Mouse (Mus musculus) spleen, postnatal 10 days (tissue): Measurements from ENCODE around the gene Lcmt1.

ENCODE experiments used
- DNase-seq, 2 experiments: peaks; one replicate each; pipeline ENCODE4 v3.0.0; 2021 to 2022; ENCODE audit warnings: low spot score in 2 of 2

Lcmt1 gene

DNA sequence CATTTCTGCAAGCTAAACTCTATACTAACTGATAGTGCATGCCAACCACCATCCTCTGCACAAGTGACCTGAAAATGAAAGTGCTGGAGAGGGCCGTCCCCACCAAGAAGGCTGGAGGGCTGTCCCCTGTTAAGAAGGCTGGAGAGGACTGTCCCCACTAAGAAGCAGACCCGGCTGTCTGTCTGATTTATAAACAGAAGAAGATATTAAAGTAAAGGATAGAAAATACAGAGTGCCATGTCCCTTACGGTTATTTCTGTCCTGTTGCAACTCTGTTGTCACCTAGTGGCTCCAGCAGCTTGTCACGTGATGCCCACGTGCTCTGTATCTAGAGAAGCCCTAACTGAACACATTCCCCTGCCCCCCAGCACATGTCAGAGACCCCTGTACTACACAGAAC lies 9.4 kb upstream of the Lcmt1 start:
- no peak for DNase-seq

DNA sequence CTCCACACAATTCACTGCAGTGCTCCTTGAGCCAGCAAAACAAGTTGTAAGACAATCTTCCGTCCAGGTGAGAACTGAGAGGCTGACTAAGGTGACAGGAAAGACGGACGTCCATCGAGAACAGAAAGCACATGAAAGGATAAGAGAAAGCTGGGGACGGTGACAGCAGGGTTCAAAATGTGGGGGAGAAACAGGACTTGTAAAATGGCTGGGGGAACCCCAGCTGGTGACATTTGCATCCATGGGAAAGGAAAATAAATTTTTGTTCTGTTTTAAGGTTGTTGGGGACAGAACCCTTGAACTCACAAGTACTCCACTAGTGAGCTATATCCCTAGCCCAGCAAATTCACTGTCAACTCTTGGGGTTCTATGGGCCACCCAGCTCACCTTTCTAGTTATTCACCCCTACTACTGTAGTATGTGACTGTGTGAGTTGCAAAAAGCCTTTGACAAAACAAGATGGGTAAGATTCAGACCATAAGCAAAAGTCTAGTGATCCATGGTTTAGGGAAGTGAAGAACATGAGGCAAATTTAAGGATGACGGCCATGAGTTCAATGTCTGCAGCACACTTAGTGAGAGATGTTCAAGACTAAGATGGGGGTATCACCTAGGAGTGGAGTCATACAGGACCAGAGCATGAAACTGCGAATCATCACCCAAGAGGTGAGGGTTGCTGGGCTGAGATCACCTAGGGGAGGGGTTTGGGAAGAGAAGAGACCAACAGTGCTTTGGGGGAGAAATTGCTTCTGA lies 8.2 kb upstream of the Lcmt1 start:
- no peak for DNase-seq

DNA sequence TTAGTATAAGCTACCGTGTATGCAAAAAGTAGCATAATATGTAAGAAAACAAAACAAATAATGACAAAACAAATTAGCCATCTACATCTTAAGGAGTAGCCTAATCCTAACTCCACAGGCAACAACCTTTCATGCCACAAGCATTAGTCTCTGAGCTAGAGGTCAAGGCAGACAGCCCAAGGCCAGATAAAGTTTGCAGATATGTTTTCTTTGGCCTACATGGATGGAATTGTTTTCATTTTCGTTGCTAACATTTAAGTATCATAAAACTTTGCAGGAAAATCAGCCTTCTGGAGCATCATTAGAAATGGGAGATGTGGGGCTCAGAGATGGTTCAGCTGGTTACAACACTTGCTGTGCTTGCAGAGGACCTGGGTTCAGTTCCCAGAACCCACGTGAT lies 6.8 kb upstream of the Lcmt1 start:
- DNase-seq = no peak

GRCm38 (mm10) chr7:123363971-123364370 lies 5.6 kb upstream of the Lcmt1 start:
- no peak for DNase-seq

- no peak for DNase-seq
Measured at GRCm38 (mm10) chr7:123365876-123366741, 3.5 kb upstream of the Lcmt1 start.

DNA sequence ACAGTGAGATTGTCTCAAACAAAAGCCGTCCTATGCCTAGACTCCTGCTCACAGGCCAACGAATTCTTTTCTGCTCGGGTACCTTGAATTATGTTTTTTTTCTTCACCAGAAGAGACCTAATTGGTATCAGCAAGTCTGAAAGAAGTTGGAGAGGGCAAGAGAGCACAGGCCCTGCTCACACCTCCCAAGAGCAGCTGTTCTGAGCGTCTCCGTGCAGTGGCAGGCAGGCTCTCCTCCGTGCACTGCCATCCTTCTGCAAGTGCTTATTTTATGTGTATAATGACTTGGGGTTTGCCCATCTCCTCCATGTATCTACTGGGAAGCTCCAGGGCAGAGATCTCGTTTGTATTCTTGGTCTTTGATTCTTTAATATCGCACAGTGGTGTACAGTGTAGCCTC lies 2.8 kb upstream of the Lcmt1 start:
- no peak for DNase-seq

GRCm38 (mm10) chr7:123367218-123368150 lies 2.1 kb upstream of the Lcmt1 start:
- DNase-seq = no peak

GRCm38 (mm10) chr7:123368187-123368586 lies 1.4 kb upstream of the Lcmt1 start:
- DNase-seq = no peak

- peak in 1 of 2 experiments; percentile 68 for DNase-seq
Measured at GRCm38 (mm10) chr7:123368778-123369746, 522 bp upstream of the Lcmt1 start.

- no peak for DNase-seq
Measured at GRCm38 (mm10) chr7:123370700-123371099, 1.1 kb downstream of the Lcmt1 start.

GRCm38 (mm10) chr7:123371501-123371900 lies 1.9 kb downstream of the Lcmt1 start:
- peak in 1 of 2 experiments; percentile 42 for DNase-seq

- peak; percentile 83 to 96 for DNase-seq
Measured at GRCm38 (mm10) chr7:123377443-123378400, 8.1 kb downstream of the Lcmt1 start.

DNA sequence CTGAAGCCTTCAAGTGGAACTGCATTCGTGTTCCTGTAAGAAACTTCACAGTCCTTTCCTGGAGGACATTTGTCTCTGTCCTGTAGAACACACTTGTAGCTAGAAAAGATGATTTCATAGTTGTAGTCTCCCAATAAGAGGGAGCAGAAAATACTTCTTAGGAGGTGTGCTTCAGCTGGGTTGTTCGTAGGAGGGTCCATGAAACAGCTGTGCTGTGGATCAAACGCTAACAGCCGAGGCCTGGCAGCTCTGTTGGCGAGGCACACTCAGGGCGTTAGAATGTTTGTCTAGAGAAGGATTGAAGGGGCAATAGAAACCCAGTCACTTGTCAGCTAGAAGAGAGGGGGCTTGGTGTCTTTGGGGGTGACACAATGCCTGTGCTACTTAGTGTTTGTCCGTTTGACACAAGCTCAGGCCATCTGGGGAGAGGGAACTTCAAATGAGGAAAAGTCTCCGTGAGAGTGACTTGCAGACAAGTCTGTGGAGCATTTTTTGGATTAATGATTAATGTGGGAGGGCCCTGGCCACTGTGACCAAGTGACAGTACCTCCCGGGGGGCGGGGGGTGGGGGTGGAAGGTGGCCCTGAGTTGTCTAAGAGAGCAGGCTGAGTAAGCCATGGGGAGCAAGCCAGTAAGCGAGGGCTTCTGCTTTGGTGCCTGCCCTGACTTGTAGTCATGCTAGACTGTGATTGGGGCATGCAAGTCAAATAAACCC lies 16.3 kb downstream of the Lcmt1 start:
- no peak for DNase-seq

GRCm38 (mm10) chr7:123389686-123390280 lies 20.2 kb downstream of the Lcmt1 start:
- no peak for DNase-seq

DNA sequence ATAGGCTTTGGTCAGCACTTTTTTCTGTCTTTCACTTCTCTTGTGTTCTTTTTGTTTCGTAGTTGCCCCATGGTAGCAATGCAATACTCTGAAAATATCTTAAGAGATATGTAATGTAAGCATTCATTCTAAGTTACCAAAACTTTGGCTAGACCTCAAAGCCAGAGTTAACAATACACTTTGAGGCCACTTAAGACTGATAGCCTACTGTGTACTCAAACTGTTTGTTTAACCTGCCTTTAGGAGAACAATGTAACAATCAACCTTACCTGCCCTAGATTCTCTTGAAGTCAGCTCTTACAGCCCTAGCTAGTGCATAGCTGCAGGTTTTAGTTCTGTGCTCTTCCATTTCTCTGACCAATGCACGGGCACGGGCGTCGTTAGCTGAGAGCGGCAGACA lies 24.7 kb downstream of the Lcmt1 start:
- DNase-seq = no peak

- DNase-seq = no peak
Measured at GRCm38 (mm10) chr7:123396900-123397299, 27.3 kb downstream of the Lcmt1 start.

DNA sequence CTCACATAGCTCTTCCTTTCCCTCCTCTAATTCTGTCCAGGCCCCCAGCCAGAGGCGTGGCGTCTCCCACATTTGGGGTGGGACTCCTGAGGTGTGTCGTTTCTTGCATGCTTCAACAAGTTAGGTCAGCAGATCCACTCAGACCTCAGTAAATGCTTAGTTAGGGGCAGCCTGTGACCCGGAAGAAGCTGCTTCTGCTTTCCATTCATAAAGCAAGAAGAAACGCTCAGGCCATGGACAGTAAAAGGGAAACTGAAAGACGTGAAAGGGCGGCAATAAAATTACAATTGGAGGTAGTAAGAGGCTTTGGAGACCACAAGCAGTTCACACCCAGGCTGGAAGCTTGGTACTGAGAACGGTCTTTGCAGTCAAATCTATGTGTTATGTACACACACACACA lies 27.8 kb downstream of the Lcmt1 start:
- no peak for DNase-seq

DNA sequence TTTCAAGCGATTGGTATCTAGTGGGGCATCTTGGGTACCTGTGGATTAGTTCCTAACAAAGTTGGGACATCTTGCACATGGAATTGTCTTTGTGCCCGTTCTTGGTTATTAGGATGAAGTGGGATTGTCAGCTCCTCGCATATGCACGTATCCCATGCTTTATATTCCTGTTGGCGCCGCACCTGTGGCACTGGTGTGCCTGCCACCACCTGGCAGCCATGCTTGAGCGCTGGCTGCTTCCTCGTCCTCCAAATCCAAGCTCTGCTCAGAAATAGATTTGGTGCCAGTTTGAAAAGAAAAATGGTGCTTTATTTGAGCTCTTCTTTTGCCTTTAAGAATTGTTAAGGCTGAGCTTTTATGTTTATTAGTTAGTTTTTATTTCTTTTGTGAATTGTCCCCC lies 28.3 kb downstream of the Lcmt1 start:
- no peak for DNase-seq
